Mouse (Mus musculus): ENCODE results near the gene Olfr1350.
"Not testable (repeated sequence)": the region's sequence is repeated elsewhere in the genome, so short reads cannot be mapped to it uniquely, and the experiment has no call there.

GRCm38 (mm10) chr7:6588766-6589165 lies 24.1 kb downstream of the Olfr1350 start:
- TF ChIP-seq CTCF (conservative IDR thresholded peaks at IDR 0.05; ENCODE audit: insufficient read depth, insufficient read length, low read depth, low read length); POLR2A (IDR thresholded peaks at IDR 0.05; ENCODE audit: low read depth, low read length): not testable (repeated sequence)
